Mouse (Mus musculus) olfactory bulb, adult 2 months (tissue): ENCODE measurements at regions not wholly inside any gene's neighbourhood (a gene's known extent, or its start where the extent isn't known, plus 50 kb on each side); places are given as distances from the start of the nearest gene placed in this dataset.
"Not testable (repeated sequence)": the region's sequence is repeated elsewhere in the genome, so short reads cannot be mapped to it uniquely, and the experiment has no call there.

Experiments used
- H3K27ac ChIP-seq: fragments of 200-500 bp; 2 replicates; pipeline ENCODE4 v1.5.1; 2012; ENCODE audit warnings: low read depth, low read length; ENCODE audit not compliant: insufficient read depth
- H3K4me1 ChIP-seq: fragments of 200-500 bp; 2 replicates; pipeline ENCODE4 v1.6.1; 2012; ENCODE audit warnings: low read length; ENCODE audit not compliant: control insufficient read depth, insufficient read depth
- H3K4me3 ChIP-seq: fragments of 200-500 bp; 2 replicates; pipeline ENCODE4 v1.5.1; 2012; ENCODE audit warnings: mild to moderate bottlenecking, low read depth, low read length, moderate library complexity; ENCODE audit not compliant: insufficient read depth
- CTCF ChIP-seq: fragments of 200-500 bp; IDR thresholded peaks from 2 replicates; pipeline ENCODE4 v1.5.1; 2012; ENCODE audit warnings: low read depth, mild to moderate bottlenecking, low read length, moderate library complexity; ENCODE audit not compliant: insufficient read depth
- POLR2A ChIP-seq: fragments of 200-500 bp; IDR thresholded peaks from 2 replicates; pipeline ENCODE4 v1.6.1; 2012; ENCODE audit warnings: mild to moderate bottlenecking, low read depth, low read length, moderate library complexity; ENCODE audit not compliant: insufficient read depth
- WGBS: fragments of 180-500 bp; shearing (Covaris S2); methylation state at CpG from one replicate; pipeline ENCODE4 v1.1.7; 2018; 5-methylcytosine and 5-hydroxymethylcytosine counted together

GRCm38 (mm10) chr13:5315011-5315410, 546.3 kb upstream of the Klf6 start:
- no peak overlapping the region for H3K4me3 ChIP-seq
- TF ChIP-seq POLR2A: no peak
- no peak for TF ChIP-seq CTCF
- no peak overlapping the region for H3K27ac ChIP-seq
- 68% methylated on average over 1 of the region's 1 CpGs for WGBS
- no peaks in the 10 kb centered on the region for H3K4me1 ChIP-seq

- no peak for TF ChIP-seq POLR2A
- no peak for TF ChIP-seq CTCF
- WGBS: 69% methylated on average over 5 of the region's 5 CpGs
- Histone ChIP-seq H3K4me3 (no peak overlapping the region), H3K27ac (no peak overlapping the region), H3K4me1 (no peaks in the 10 kb centered on the region)
Measured at GRCm38 (mm10) chr13:5317941-5318856, 543.1 kb upstream of the Klf6 start.

- WGBS: 83% methylated on average over 4 of the region's 4 CpGs
- H3K4me3 ChIP-seq: no peak overlapping the region
- no peak overlapping the region for H3K27ac ChIP-seq
- no peak for TF ChIP-seq POLR2A
- no peak for TF ChIP-seq CTCF
- no peaks in the 10 kb centered on the region for H3K4me1 ChIP-seq
Measured at GRCm38 (mm10) chr13:5345712-5346111, 515.6 kb upstream of the Klf6 start.

GRCm38 (mm10) chr13:5347503-5348469, 513.5 kb upstream of the Klf6 start:
- WGBS: 74% methylated on average over 6 of the region's 6 CpGs
- Histone ChIP-seq H3K4me1 (no peaks in the 10 kb centered on the region), H3K27ac (no peak overlapping the region), H3K4me3 (no peak overlapping the region)
- TF ChIP-seq POLR2A: no peak
- no peak for TF ChIP-seq CTCF

- H3K4me1 ChIP-seq: no peaks in the 10 kb centered on the region
- no peak overlapping the region for H3K4me3 ChIP-seq
- H3K27ac ChIP-seq: no peak overlapping the region
- 97% methylated on average over 7 of the region's 7 CpGs for WGBS
- TF ChIP-seq POLR2A: no peak
Measured at GRCm38 (mm10) chr13:5367058-5367797, 494.1 kb upstream of the Klf6 start.

GRCm38 (mm10) chr13:5370007-5370406, 491.3 kb upstream of the Klf6 start:
- 91% methylated on average over 8 of the region's 8 CpGs for WGBS
- H3K27ac ChIP-seq: no peak overlapping the region
- H3K4me3 ChIP-seq: no peak overlapping the region
- no peaks in the 10 kb centered on the region for H3K4me1 ChIP-seq
- TF ChIP-seq CTCF (no peak), POLR2A (no peak)

GRCm38 (mm10) chr13:5373191-5373590, 488.1 kb upstream of the Klf6 start:
- Histone ChIP-seq H3K27ac (no peak overlapping the region), H3K4me3 (no peak overlapping the region), H3K4me1 (no peaks in the 10 kb centered on the region)
- no peak for TF ChIP-seq CTCF
- TF ChIP-seq POLR2A: no peak

GRCm38 (mm10) chr13:5408226-5408804, 453.0 kb upstream of the Klf6 start:
- no peaks in the 10 kb centered on the region for H3K4me1 ChIP-seq
- no peak overlapping the region for H3K4me3 ChIP-seq
- H3K27ac ChIP-seq: no peak overlapping the region
- WGBS: 96% methylated on average over 4 of the region's 4 CpGs
- no peak for TF ChIP-seq CTCF
- no peak for TF ChIP-seq POLR2A

GRCm38 (mm10) chr13:5412052-5412451, 449.2 kb upstream of the Klf6 start:
- no peak overlapping the region for H3K4me3 ChIP-seq
- TF ChIP-seq POLR2A (no peak), CTCF (no peak)
- H3K4me1 ChIP-seq: no peaks in the 10 kb centered on the region
- H3K27ac ChIP-seq: no peak overlapping the region

GRCm38 (mm10) chr13:5413009-5413408, 448.3 kb upstream of the Klf6 start:
- H3K4me3 ChIP-seq, H3K4me1 ChIP-seq, H3K27ac ChIP-seq: not testable (repeated sequence)
